Mouse (Mus musculus): ENCODE data around the gene Gm20772. TPM values are rescaled to one million over a fixed set of nuclear protein-coding genes. Genes with fewer than 3 reads are reported as not detected.

Gm20772 gene
- polyA plus RNA-seq (2012; rRNA removed) = not detected in 2 replicates

GRCm38 (mm10) chrY:17874441-17874840 lies at the start of gene Gm20772, which contains the start of gene Gm20831:
Gene Gm20772, plus strand, starts transcription at chrY:17874741.
Gene Gm20831, plus strand, starts transcription at chrY:17874741.

GRCm38 (mm10) chrY:17846166-17846565 lies 28.4 kb upstream of the Gm20772 start, which contains the start of gene Gm21904:
Gene Gm21904, minus strand, starts transcription at chrY:17846266.

Other genes starting within 250 kb of the Gm20772 start
- not detected in 2 replicates for gene Gm21904, start 28.5 kb upstream of the Gm20772 start, polyA plus RNA-seq (2012; rRNA removed)
- not detected in 2 replicates for gene Gm20831, start within 50 bp of the Gm20772 start, polyA plus RNA-seq (2012; rRNA removed)
- not detected in 2 replicates for gene Srsy, start 62.6 kb downstream of the Gm20772 start, polyA plus RNA-seq (2012; rRNA removed)
- gene Gm21764, start 187.1 kb downstream of the Gm20772 start, polyA plus RNA-seq (2012; rRNA removed) = not detected in 2 replicates
- gene Ssty1, start 214.4 kb downstream of the Gm20772 start, polyA plus RNA-seq (2012; rRNA removed) = not detected in 2 replicates